Mouse (Mus musculus) embryonic facial prominence, embryonic 11.5 days (tissue): ENCODE results near the gene Rabep1. TPM values are rescaled to one million over a fixed set of nuclear protein-coding genes. Genes with fewer than 3 reads are reported as not detected.
A peak's percentile ranks its signal among the peaks of the same experiment; 100 is the strongest.

Source experiments
- ATAC-seq: fragments of 200-750 bp; cut with Nextera tagmentation; replicated peaks from 2 replicates; pipeline ENCODE4 v1.8.0; 2017; ENCODE audit warnings: low read depth; ENCODE audit not compliant: insufficient number of reproducible peaks, low FRiP score, low TSS enrichment
- DNase-seq: peaks from one replicate; pipeline ENCODE4 v3.0.0-alpha.2; 2015; ENCODE audit warnings: low spot score
- H3K27ac ChIP-seq: fragments of 300-500 bp; sonication (generic); replicated peaks from 2 replicates; pipeline ENCODE4 v1.5.1; 2014; ENCODE audit warnings: mild to moderate bottlenecking, low read depth, low read length, control low read depth
- H3K27me3 ChIP-seq: fragments of 300-500 bp; sonication (generic); 2 replicates; pipeline ENCODE4 v1.6.1; 2014; ENCODE audit warnings: mild to moderate bottlenecking, low read length, moderate library complexity, mixed read lengths; ENCODE audit not compliant: control insufficient read depth, insufficient read depth
- H3K36me3 ChIP-seq: fragments of 300-500 bp; sonication (generic); replicated peaks from 2 replicates; pipeline ENCODE4 v1.6.1; 2014; ENCODE audit warnings: low read depth, mild to moderate bottlenecking, low read length, moderate library complexity, mixed read lengths; ENCODE audit not compliant: control insufficient read depth, insufficient read depth
- H3K4me1 ChIP-seq: fragments of 300-500 bp; sonication (generic); 2 replicates; pipeline ENCODE4 v1.6.1; 2014; ENCODE audit warnings: low read length, mixed read lengths; ENCODE audit not compliant: control insufficient read depth, insufficient read depth
- H3K4me2 ChIP-seq: fragments of 300-500 bp; sonication (generic); 2 replicates; pipeline ENCODE4 v1.6.1; 2014; ENCODE audit warnings: low read depth, mild to moderate bottlenecking, control low read depth, low read length, moderate library complexity
- H3K4me3 ChIP-seq: fragments of 300-500 bp; sonication (generic); 2 replicates; pipeline ENCODE4 v1.5.1; 2014; ENCODE audit warnings: low read depth, low read length, control low read depth
- H3K9ac ChIP-seq: fragments of 300-500 bp; sonication (generic); replicated peaks from 2 replicates; pipeline ENCODE4 v1.6.1; 2014; ENCODE audit warnings: mild to moderate bottlenecking, control low read depth, low read length
- H3K9me3 ChIP-seq: fragments of 300-500 bp; sonication (generic); replicated peaks from 2 replicates; pipeline ENCODE4 v1.6.1; 2016; ENCODE audit warnings: mild to moderate bottlenecking, low read length, inconsistent platforms, mixed read lengths; ENCODE audit not compliant: control insufficient read depth
- WGBS: fragments of 180-500 bp; shearing (Covaris S2); extraction: QIAGEN DNeasy Blood & Tissue Kit; methylation state at CpG from one replicate; pipeline ENCODE4 v1.1.7; 2014; 5-methylcytosine and 5-hydroxymethylcytosine counted together
- polyA plus RNA-seq: library from polyadenylated mRNA; unstranded; fragments of >200 nt; fragmentation: Nextera tagmentation; extraction: Ambion mirVana; gene quantifications from 2 replicates; pipeline ENCODE4 v1.2.1, GENCODE M21; 2014

Gene Rabep1
- polyA plus RNA-seq, 1 experiment from 2014 or later: 36.6 TPM

GRCm38 (mm10) chr11:70975193-70975592 lies 130.6 kb downstream of the Rabep1 start:
- Histone ChIP-seq H3K4me3 (no peak overlapping the region), H3K9me3 (no peaks in the 10 kb centered on the region), H3K4me2 (no peak overlapping the region), H3K36me3 (peaks cover 17% of the 10 kb centered on the region), H3K9ac (no peak overlapping the region), H3K27me3 (no peaks in the 10 kb centered on the region), H3K27ac (no peak overlapping the region), H3K4me1 (no peaks in the 10 kb centered on the region)
- DNase-seq: no peak
- no peak for ATAC-seq
- WGBS: 73% methylated on average over 2 of the region's 2 CpGs

- DNase-seq (no peak), ATAC-seq (no peak)
- Histone ChIP-seq H3K9ac (no peak overlapping the region), H3K27ac (no peak overlapping the region), H3K27me3 (no peaks in the 10 kb centered on the region), H3K4me3 (no peak overlapping the region), H3K36me3 (peaks cover 19% of the 10 kb centered on the region), H3K4me1 (peaks cover 2% of the 10 kb centered on the region; the same call in 1 of the 2 replicates), H3K9me3 (no peaks in the 10 kb centered on the region), H3K4me2 (no peak overlapping the region)
- WGBS: 91% methylated on average over 6 of the region's 6 CpGs
These were observed 132.7 kb downstream of the Rabep1 start for GRCm38 (mm10) chr11:70977293-70977692.

- WGBS: 86% methylated on average over 6 of the region's 6 CpGs
- no peak for DNase-seq
- H3K4me1 ChIP-seq: peaks cover 2% of the 10 kb centered on the region; the same call in 1 of the 2 replicates
- H3K9me3 ChIP-seq: no peaks in the 10 kb centered on the region
- no peaks in the 10 kb centered on the region for H3K27me3 ChIP-seq
- H3K4me3 ChIP-seq: no peak overlapping the region
- no peak overlapping the region for H3K4me2 ChIP-seq
- no peak overlapping the region for H3K9ac ChIP-seq
- ATAC-seq: no peak
- H3K36me3 ChIP-seq: peaks cover 17% of the 10 kb centered on the region
- H3K27ac ChIP-seq: no peak overlapping the region
These were observed 135.7 kb downstream of the Rabep1 start for GRCm38 (mm10) chr11:70980232-70980631.

- no peak overlapping the region for H3K4me3 ChIP-seq
- H3K9ac ChIP-seq: no peak overlapping the region
- ATAC-seq (no peak), DNase-seq (no peak)
- peaks cover 17% of the 10 kb centered on the region for H3K36me3 ChIP-seq
- H3K9me3 ChIP-seq: no peaks in the 10 kb centered on the region
- no peaks in the 10 kb centered on the region for H3K27me3 ChIP-seq
- peaks cover 2% of the 10 kb centered on the region; the same call in 1 of the 2 replicates for H3K4me1 ChIP-seq
- H3K27ac ChIP-seq: no peak overlapping the region
- H3K4me2 ChIP-seq: no peak overlapping the region; the same call in 1 of the 2 replicates
- WGBS: 91% methylated on average over 14 of the region's 14 CpGs
These were observed 136.4 kb downstream of the Rabep1 start for GRCm38 (mm10) chr11:70980751-70981510.

- WGBS: 8% methylated on average over 12 of the region's 12 CpGs
- Histone ChIP-seq H3K27ac (no peak overlapping the region), H3K9ac (peak overlapping the region; percentile 92), H3K4me1 (peaks cover 2% of the 10 kb centered on the region; the same call in 1 of the 2 replicates), H3K4me3 (peak overlapping the region; percentile 96), H3K36me3 (peaks cover 14% of the 10 kb centered on the region), H3K4me2 (peak overlapping the region; percentile 73), H3K27me3 (no peaks in the 10 kb centered on the region), H3K9me3 (no peaks in the 10 kb centered on the region)
- DNase-seq: no peak
- no peak for ATAC-seq
These were observed 137.5 kb downstream of the Rabep1 start for GRCm38 (mm10) chr11:70982030-70982429.

- Histone ChIP-seq H3K36me3 (peaks cover 13% of the 10 kb centered on the region), H3K4me2 (peak within 1 kb of the TSS; percentile 73)
- DNase-seq: peak; percentile 92
These were observed 138.1 kb downstream of the Rabep1 start, which contains the start of gene C1qbp for GRCm38 (mm10) chr11:70982557-70983228. Gene C1qbp, minus strand, starts transcription at chr11:70983026.

More at GRCm38 (mm10) chr11:70982557-70983228, 138.1 kb downstream of the Rabep1 start, which contains the start of gene C1qbp:
- H3K27ac ChIP-seq: 0 out of 2 replicates have a peak within 1 kb of the TSS, but pooled peaks have one; percentile 59
- peak; percentile 94 for ATAC-seq
- H3K4me3 ChIP-seq: peak within 1 kb of the TSS; percentile 96
- H3K27me3 ChIP-seq: no peaks in the 10 kb centered on the region
- H3K9ac ChIP-seq: peak within 1 kb of the TSS; percentile 92
- H3K4me1 ChIP-seq: peaks cover 2% of the 10 kb centered on the region; the same call in 1 of the 2 replicates
- H3K9me3 ChIP-seq: no peaks in the 10 kb centered on the region
- under 1% methylated on average over 39 of the region's 64 CpGs for WGBS
